Mouse (Mus musculus) brain, embryonic 14.5 days (tissue): Measurements from ENCODE around the gene Ankfn1. TPM values are rescaled to one million over a fixed set of nuclear protein-coding genes. Genes with fewer than 3 reads are reported as not detected.

Source experiments
- DNase-seq: peaks from one replicate; pipeline ENCODE4 v3.0.0-alpha.2; 2011; ENCODE audit warnings: low read depth
- CTCF ChIP-seq: fragments of 200-500 bp; IDR thresholded peaks from 2 replicates; pipeline ENCODE4 v1.5.1; 2012; ENCODE audit warnings: inconsistent platforms, mild to moderate bottlenecking, moderate library complexity, borderline replicate concordance; ENCODE audit not compliant: insufficient read depth, insufficient read length; ENCODE audit errors: extremely low read depth
- POLR2A ChIP-seq: fragments of 200-500 bp; IDR thresholded peaks from 2 replicates; pipeline ENCODE4 v1.6.1; 2012; ENCODE audit warnings: mild to moderate bottlenecking, inconsistent platforms, borderline replicate concordance; ENCODE audit not compliant: poor library complexity, insufficient read depth, insufficient read length, severe bottlenecking; ENCODE audit errors: extremely low read depth
- polyA plus RNA-seq: library from polyadenylated mRNA; depleted of rRNA; stranded (reverse); fragments of >200 nt; gene quantifications from 2 replicates; pipeline ENCODE4 v1.2.3, GENCODE M21; 2012; rRNA removed

Ankfn1 gene
- 3.7 and 6.5 TPM in 2 replicates for polyA plus RNA-seq

DNA sequence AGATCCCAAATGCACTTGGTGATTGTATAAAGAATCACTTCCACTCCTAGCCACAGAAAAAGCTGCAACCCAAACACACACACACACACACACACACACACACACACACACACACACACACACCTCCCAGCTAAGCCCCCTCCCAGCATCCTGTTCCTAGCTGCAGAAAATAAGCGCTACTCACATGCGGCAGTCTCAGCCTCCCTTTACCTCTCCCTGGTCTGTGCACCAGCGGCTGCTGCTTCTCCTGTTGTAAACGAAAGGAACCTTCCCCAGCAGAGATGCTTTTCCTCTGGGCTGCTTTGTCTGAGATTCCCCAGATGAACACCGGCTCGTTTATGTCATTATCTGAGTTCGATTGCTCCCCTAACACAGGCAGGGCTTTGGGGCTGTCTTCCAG is at the start of gene Ankfn1:
Gene Ankfn1 (minus strand): TSS at position 223 of the 400 bp plus-strand sequence.
- DNase-seq, result peak; percentile 40
- no peak for TF ChIP-seq CTCF
- TF ChIP-seq POLR2A, result no peak

DNA sequence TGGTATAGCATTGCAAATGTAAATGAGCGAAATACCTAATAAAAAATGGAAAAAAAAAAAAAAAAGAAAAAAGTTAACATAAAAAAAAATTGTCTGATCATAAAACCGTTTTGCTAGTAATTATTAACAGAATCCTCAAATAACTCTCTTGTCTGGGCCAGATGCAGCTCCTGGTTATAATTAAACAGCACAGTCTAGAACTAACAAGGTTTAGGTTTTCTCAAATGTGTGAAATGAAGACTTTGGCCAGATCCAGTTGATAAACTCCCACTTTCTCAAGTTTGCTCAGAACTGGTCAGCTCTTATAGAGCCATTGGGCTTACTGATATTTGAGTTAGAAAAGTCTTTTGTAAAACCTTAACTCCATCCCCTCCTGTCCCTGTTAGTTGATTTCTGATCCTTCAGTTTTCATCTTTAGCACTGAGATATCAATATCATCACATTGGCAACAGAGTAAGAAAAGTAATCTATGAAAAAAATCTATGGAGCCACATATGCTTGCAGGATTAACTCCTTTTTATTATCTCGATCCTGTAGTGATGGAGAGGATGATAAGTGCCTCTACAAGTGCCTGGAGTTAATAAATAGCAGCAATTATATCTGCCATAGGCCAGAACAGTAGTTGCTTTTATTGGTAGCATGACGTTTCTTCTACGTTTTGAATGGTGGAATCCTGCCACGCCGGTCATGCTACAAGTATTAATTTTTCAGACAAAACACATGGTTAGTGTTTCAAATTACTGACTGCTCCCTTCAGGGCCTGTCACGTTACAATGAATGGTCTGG is 46.4 kb upstream of the Ankfn1 start:
- no peak for TF ChIP-seq POLR2A
- no peak for TF ChIP-seq CTCF
- no peak for DNase-seq

DNA sequence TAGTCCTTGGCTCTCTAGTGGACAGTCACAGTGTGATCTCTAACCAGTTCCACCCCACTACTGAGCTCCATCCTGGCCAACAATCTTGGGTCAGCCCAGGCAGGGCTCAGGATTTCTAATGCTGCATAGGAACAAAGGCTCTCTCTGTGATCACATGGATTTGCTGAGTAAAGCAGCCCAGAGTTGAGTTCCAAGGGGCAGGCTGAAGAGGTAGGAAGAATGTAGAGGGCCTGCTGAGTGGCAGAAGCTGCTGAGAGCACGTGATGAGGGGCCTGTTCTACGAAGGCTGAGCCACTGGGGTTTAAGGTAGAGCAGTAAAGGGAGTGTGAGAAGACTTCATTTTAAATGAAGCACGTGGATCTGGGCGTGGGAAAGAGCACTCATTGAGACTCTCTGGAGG is 41.1 kb upstream of the Ankfn1 start:
- no peak for TF ChIP-seq POLR2A
- TF ChIP-seq CTCF, result no peak
- DNase-seq, result peak; percentile 40

DNA sequence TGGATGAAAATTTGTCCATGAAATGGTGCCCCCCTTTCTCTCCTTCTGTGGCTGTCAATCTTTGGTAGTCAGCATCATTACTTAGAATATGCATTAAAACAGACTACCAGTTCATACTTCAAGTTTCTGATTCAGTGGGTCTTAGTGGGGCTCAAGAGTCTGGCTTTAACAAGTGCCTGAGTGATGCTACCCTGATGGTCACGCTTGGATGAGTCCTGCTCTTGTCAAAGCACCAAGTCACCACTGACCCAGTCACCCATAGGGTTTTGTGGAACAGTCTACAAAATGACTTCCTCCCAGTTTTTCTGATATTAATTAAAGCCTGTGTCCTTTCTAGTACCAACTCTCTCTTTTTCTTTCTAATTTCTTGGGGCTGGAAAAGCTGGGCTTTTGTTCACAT is 34.0 kb upstream of the Ankfn1 start:
- DNase-seq, result no peak
- no peak for TF ChIP-seq CTCF
- TF ChIP-seq POLR2A, result no peak

DNA sequence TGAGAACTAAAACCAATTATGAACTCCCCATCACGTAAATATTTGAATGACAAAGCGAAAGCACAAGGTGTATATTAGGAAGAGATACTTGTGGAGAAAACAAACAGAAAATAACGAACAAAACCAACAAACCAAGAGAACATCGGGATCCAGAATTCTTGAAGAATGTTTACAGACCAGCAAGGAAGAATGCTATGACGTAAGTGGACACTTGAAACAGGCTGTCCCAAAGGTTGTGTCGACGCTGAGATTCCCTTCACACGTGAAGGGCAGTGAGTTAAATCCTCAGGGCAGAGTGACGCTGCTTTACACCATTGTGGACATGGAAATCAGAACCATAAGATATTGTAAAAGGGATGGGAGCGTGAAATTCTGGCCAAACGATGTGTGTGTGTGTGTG is 30.5 kb upstream of the Ankfn1 start:
- no peak for TF ChIP-seq CTCF
- no peak for TF ChIP-seq POLR2A
- no peak for DNase-seq

DNA sequence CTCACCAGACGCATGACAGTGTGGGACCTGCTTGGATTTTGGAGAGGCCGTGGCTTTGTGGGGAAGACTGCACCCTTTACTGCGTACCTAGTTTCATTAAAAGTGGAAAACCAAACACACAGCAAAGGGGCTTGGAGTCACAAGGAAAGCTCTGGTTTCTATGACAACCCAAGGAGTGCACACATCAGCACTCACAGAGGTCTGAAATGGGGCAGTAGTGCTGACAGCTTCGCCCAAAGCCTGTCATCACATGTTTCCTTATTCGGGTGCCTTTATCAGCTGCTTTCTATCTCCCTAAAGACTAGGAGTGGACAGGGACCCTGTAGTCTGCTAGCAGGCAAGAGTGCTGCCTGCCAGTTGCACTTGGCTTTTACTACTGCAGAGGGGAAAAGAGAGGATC is 27.4 kb upstream of the Ankfn1 start:
- TF ChIP-seq POLR2A (no peak), CTCF (no peak)
- peak; percentile 71 for DNase-seq

DNA sequence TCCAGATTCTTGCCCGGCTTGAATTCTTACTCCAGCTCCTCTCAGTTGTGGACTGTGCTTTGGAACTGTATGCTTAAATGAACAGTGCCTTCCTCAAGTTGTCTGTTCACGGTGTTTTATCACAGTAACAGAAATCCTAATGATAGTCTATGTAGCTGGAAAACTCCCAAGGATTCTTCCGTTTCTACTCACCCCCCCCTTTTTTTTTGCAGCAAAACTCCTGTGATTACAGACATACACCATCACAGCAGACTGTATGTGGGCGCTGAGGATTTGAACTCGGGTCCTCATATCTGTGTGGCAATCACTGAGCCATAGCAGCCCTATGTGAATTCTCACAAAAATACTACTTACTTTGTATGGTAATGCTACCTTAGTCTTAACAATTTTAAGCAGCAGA is 26.5 kb upstream of the Ankfn1 start:
- TF ChIP-seq CTCF, result no peak
- no peak for DNase-seq

DNA sequence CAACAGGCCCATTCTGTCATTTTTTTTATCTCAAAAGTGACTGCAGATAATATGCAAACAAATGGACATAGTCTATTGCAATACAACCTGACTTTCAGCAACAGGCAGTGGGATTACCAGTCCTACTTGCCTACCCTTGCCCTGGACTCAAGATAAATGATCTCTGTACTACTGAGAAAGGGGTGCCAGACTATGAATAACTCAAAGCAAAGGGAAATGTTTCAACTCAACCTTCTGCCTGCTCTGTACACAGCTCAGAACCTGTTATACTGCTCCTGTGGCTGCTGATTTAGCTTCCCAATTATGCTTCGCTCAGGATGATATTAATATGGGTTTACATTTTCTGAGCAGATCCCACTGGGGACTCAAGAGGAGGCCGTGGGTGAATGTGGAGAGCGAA is 15.3 kb upstream of the Ankfn1 start:
- TF ChIP-seq CTCF (no peak), POLR2A (no peak)
- DNase-seq, result no peak

DNA sequence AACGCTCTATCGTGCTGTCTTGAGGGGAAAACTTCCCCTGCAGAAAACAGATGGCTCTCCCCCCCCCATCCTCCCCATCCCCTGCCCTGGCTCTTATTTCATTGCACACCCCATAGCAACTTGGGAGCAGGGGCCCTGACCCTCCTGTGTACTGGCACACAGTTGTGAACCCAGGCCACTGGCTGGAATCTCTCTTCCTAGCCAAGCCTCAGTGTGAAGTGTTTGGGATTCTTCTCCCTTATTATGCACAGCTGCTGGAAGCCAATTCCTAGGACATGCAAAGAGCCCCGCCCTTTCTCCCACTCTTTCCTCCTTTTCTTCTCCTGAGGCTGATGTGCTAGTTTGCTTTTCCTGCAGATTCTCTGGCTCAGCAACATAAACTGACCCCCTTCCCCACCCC is 1.4 kb downstream of the Ankfn1 start:
- DNase-seq, result no peak
- TF ChIP-seq CTCF (no peak), POLR2A (no peak)

DNA sequence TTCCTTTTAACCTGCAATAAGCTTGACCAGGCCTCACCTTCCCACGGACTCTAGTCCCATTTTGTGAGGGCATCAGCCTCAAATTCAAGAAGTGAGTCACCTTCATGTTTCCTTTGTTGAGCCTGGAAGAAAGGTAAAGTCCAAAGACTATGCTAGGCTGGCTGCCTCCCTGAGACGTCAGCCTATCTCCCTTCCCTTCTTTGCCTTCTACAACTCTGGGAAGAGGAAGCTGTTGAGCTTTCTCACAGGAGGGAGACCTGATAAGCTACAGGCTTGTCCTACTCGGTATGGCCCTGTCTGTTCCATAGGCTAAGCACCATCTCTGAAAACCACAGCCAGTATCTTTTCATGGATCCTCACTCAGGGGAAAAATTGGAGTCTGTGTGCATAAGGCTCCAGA is 2.5 kb downstream of the Ankfn1 start:
- no peak for DNase-seq
- TF ChIP-seq POLR2A (no peak), CTCF (no peak)

DNA sequence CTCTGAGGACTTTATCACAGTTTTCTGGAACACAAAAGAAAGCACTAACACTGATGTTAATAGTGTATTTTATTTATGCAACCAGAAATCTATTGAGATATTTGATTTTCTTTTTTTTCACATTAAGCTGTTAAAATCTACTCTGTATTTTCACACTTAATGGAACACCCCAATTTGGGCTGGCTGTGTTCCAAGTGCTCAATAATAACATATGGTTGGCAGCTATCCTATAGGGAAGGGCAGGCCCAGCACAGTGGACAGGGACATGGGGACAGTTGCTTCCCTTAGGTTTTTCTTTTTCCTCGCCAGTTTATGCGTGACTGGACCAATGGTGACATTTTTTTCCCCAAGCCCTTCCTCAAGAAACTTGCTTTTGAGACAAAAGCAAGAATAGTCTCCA is 4.5 kb downstream of the Ankfn1 start:
- TF ChIP-seq POLR2A (no peak), CTCF (no peak)
- DNase-seq, result no peak

DNA sequence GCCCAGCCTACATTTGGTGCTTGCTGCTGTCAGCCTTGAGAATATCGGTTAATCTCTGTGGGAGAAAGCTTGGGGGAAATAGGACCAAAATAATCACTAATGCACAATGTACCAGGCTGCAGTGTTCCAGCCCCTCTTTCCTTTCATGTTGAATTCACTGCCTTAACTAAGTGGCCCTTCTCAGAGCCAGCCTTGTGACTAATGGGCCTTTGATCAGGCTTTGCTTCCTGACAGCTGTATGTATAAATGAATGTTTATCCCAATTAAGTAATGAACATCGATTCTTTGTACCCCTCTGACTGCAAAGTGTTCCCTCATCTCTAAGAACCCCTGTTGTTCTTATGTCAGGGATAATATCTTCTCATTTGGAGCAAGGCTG is 11.7 kb downstream of the Ankfn1 start:
- TF ChIP-seq CTCF, result no peak
- TF ChIP-seq POLR2A, result no peak
- peak; percentile 91 for DNase-seq
